Mouse (Mus musculus) intestine, embryonic 14.5 days (tissue): ENCODE results near the gene Gfra1. TPM values are rescaled to one million over a fixed set of nuclear protein-coding genes. Genes with fewer than 3 reads are reported as not detected.

Source experiments
- ATAC-seq: fragments of 200-750 bp; cut with Nextera tagmentation; replicated peaks from 2 replicates; pipeline ENCODE4 v1.8.0; 2017; ENCODE audit warnings: low read depth, moderate number of reproducible peaks, moderate TSS enrichment, moderate library complexity; ENCODE audit not compliant: low FRiP score, low TSS enrichment
- DNase-seq: peaks from one replicate; pipeline ENCODE4 v3.0.0-alpha.2; 2018; ENCODE audit warnings: low spot score
- H3K27ac ChIP-seq: fragments of 300-500 bp; sonication (generic); 2 replicates; pipeline ENCODE4 v1.5.1; 2014; ENCODE audit warnings: low read depth, mild to moderate bottlenecking, control low read depth
- H3K27me3 ChIP-seq: fragments of 300-500 bp; sonication (generic); replicated peaks from 2 replicates; pipeline ENCODE4 v1.6.1; 2014; ENCODE audit warnings: low read length, control low read depth; ENCODE audit not compliant: control insufficient read depth, insufficient read depth
- H3K36me3 ChIP-seq: fragments of 300-500 bp; sonication (generic); 2 replicates; pipeline ENCODE4 v1.6.1; 2014; ENCODE audit warnings: low read length, control low read depth; ENCODE audit not compliant: control insufficient read depth, insufficient read depth
- H3K4me1 ChIP-seq: fragments of 300-500 bp; sonication (generic); replicated peaks from 2 replicates; pipeline ENCODE4 v1.6.1; 2014; ENCODE audit warnings: low read length, control low read depth, mixed read lengths; ENCODE audit not compliant: control insufficient read depth, insufficient read depth
- H3K4me2 ChIP-seq: fragments of 300-500 bp; sonication (generic); 2 replicates; pipeline ENCODE4 v1.6.1; 2014; ENCODE audit warnings: low read length
- H3K4me3 ChIP-seq: fragments of 300-500 bp; sonication (generic); 2 replicates; pipeline ENCODE4 v1.5.1; 2014; ENCODE audit warnings: low read depth, low read length, control low read depth, mixed read lengths
- H3K9ac ChIP-seq: fragments of 300-500 bp; sonication (generic); 2 replicates; pipeline ENCODE4 v1.6.1; 2014; ENCODE audit warnings: mild to moderate bottlenecking, low read length
- H3K9me3 ChIP-seq: fragments of 300-500 bp; sonication (generic); 2 replicates; pipeline ENCODE4 v1.6.1; 2016; ENCODE audit warnings: low read length, control low read depth; ENCODE audit not compliant: control insufficient read depth
- WGBS: fragments of 180-500 bp; shearing (Covaris S2); extraction: QIAGEN DNeasy Blood & Tissue Kit; methylation state at CpG from one replicate; pipeline ENCODE4 v1.1.7; 2014; 5-methylcytosine and 5-hydroxymethylcytosine counted together
- polyA plus RNA-seq: library from polyadenylated mRNA; unstranded; fragments of >200 nt; fragmentation: Nextera tagmentation; extraction: Ambion mirVana; gene quantifications from 2 replicates; pipeline ENCODE4 v1.2.1, GENCODE M21; 2014

Gfra1 gene
- polyA plus RNA-seq, 1 experiment from 2014 or later, result 34.3 TPM

- no peak for ATAC-seq
- peak overlapping the region; percentile 98 for H3K4me2 ChIP-seq
- no peak for DNase-seq
Measured at GRCm38 (mm10) chr19:58452178-58452819, 3.4 kb downstream of the Gfra1 start.

GRCm38 (mm10) chr19:58451323-58451722 is 4.4 kb downstream of the Gfra1 start:
- WGBS, result 48% methylated on average over 6 of the region's 6 CpGs
- Histone ChIP-seq H3K4me2 (peak overlapping the region; percentile 98), H3K4me1 (peaks cover 30% of the 10 kb centered on the region), H3K36me3 (no peaks in the 10 kb centered on the region), H3K9me3 (no peaks in the 10 kb centered on the region), H3K4me3 (0 out of 2 replicates have a peak overlapping the region, but pooled peaks have one; percentile 8), H3K27me3 (peaks cover 15% of the 10 kb centered on the region; the same call in 1 of the 2 replicates), H3K27ac (no peak overlapping the region), H3K9ac (no peak overlapping the region)
- no peak for ATAC-seq
- DNase-seq, result no peak

More at GRCm38 (mm10) chr19:58452178-58452819, 3.4 kb downstream of the Gfra1 start:
- WGBS, result 42% methylated on average over 8 of the region's 8 CpGs
- Histone ChIP-seq H3K27me3 (peaks cover 23% of the 10 kb centered on the region; the same call in 1 of the 2 replicates), H3K27ac (no peak overlapping the region), H3K36me3 (no peaks in the 10 kb centered on the region), H3K4me1 (peaks cover 37% of the 10 kb centered on the region), H3K4me3 (0 out of 2 replicates have a peak overlapping the region, but pooled peaks have one; percentile 8), H3K9me3 (no peaks in the 10 kb centered on the region), H3K9ac (no peak overlapping the region)

GRCm38 (mm10) chr19:58450716-58451115 is 5.0 kb downstream of the Gfra1 start:
- Histone ChIP-seq H3K4me2 (peak overlapping the region; percentile 98), H3K27ac (no peak overlapping the region), H3K4me1 (peaks cover 25% of the 10 kb centered on the region), H3K4me3 (peak overlapping the region; percentile 3; the same call in 1 of the 2 replicates), H3K9ac (no peak overlapping the region), H3K9me3 (no peaks in the 10 kb centered on the region), H3K36me3 (no peaks in the 10 kb centered on the region), H3K27me3 (0 out of 2 replicates have a peak, but pooled peaks cover 13% of the 10 kb centered on the region)
- DNase-seq (no peak), ATAC-seq (no peak)
- 36% methylated on average over 5 of the region's 5 CpGs for WGBS

GRCm38 (mm10) chr19:58442785-58443732 is 12.7 kb downstream of the Gfra1 start:
- H3K9ac ChIP-seq, result no peak overlapping the region
- no peaks in the 10 kb centered on the region for H3K9me3 ChIP-seq
- no peak for ATAC-seq
- no peak for DNase-seq
- H3K4me3 ChIP-seq, result no peak overlapping the region
- H3K27me3 ChIP-seq, result no peaks in the 10 kb centered on the region
- no peaks in the 10 kb centered on the region for H3K36me3 ChIP-seq
- no peak overlapping the region for H3K27ac ChIP-seq
- no peak overlapping the region for H3K4me2 ChIP-seq
- peaks cover 11% of the 10 kb centered on the region for H3K4me1 ChIP-seq
- 69% methylated on average over 10 of the region's 10 CpGs for WGBS

GRCm38 (mm10) chr19:58441785-58442184 is 13.9 kb downstream of the Gfra1 start:
- H3K27me3 ChIP-seq, result no peaks in the 10 kb centered on the region
- DNase-seq, result no peak
- no peak overlapping the region for H3K27ac ChIP-seq
- no peaks in the 10 kb centered on the region for H3K9me3 ChIP-seq
- 66% methylated on average over 7 of the region's 7 CpGs for WGBS
- H3K4me2 ChIP-seq, result no peak overlapping the region
- ATAC-seq, result no peak
- H3K36me3 ChIP-seq, result no peaks in the 10 kb centered on the region
- H3K4me1 ChIP-seq, result peaks cover 22% of the 10 kb centered on the region
- H3K4me3 ChIP-seq, result no peak overlapping the region
- no peak overlapping the region for H3K9ac ChIP-seq

- no peak overlapping the region for H3K27ac ChIP-seq
- ATAC-seq, result no peak
- 81% methylated on average over 7 of the region's 7 CpGs for WGBS
Measured at GRCm38 (mm10) chr19:58441246-58441645, 14.5 kb downstream of the Gfra1 start.

GRCm38 (mm10) chr19:58438762-58439161 is 16.9 kb downstream of the Gfra1 start:
- Histone ChIP-seq H3K9me3 (no peaks in the 10 kb centered on the region), H3K27ac (no peak overlapping the region), H3K9ac (no peak overlapping the region), H3K36me3 (no peaks in the 10 kb centered on the region), H3K27me3 (no peaks in the 10 kb centered on the region), H3K4me2 (no peak overlapping the region), H3K4me3 (no peak overlapping the region), H3K4me1 (peaks cover 29% of the 10 kb centered on the region)
- DNase-seq (no peak), ATAC-seq (no peak)
- WGBS, result 83% methylated on average over 4 of the region's 4 CpGs

More at GRCm38 (mm10) chr19:58441246-58441645, 14.5 kb downstream of the Gfra1 start:
- DNase-seq, result no peak
- H3K9ac ChIP-seq, result no peak overlapping the region
- peaks cover 26% of the 10 kb centered on the region for H3K4me1 ChIP-seq
- H3K9me3 ChIP-seq, result no peaks in the 10 kb centered on the region
- no peak overlapping the region for H3K4me3 ChIP-seq
- H3K27me3 ChIP-seq, result no peaks in the 10 kb centered on the region
- no peak overlapping the region for H3K4me2 ChIP-seq
- no peaks in the 10 kb centered on the region for H3K36me3 ChIP-seq

- DNase-seq (no peak), ATAC-seq (no peak)
- WGBS, result 61% methylated on average over 10 of the region's 10 CpGs
- Histone ChIP-seq H3K4me2 (no peak overlapping the region), H3K27ac (0 out of 2 replicates have a peak overlapping the region, but pooled peaks have one; percentile 43), H3K27me3 (no peaks in the 10 kb centered on the region), H3K9ac (no peak overlapping the region), H3K9me3 (no peaks in the 10 kb centered on the region), H3K36me3 (no peaks in the 10 kb centered on the region), H3K4me3 (no peak overlapping the region), H3K4me1 (peaks cover 28% of the 10 kb centered on the region)
Measured at GRCm38 (mm10) chr19:58437441-58438071, 18.2 kb downstream of the Gfra1 start.
